Mouse (Mus musculus): ENCODE measurements around the gene Wdr89.

GRCm38 (mm10) chr12:75662376-75662775, 7.0 kb downstream of the Wdr89 start:
- no peak for TF ChIP-seq CTCF (conservative IDR thresholded peaks at IDR 0.05 in 1 of 2, IDR thresholded peaks at IDR 0.05 in 1 of 2; ENCODE audit: low read depth in 2 of 2, low read length in 2 of 2)
- no peak for TF ChIP-seq POLR2AphosphoS2 (IDR thresholded peaks at IDR 0.05; ENCODE audit: low read depth, low read length)
- TF ChIP-seq BHLHE40 (IDR thresholded peaks at IDR 0.05; ENCODE audit: low read depth, low read length) = no peak
- no peak for TF ChIP-seq JUN (IDR thresholded peaks at IDR 0.05; ENCODE audit: insufficient read depth, low read depth, low read length)
- no peak for TF ChIP-seq POLR2A (IDR thresholded peaks at IDR 0.05; ENCODE audit: low read depth, low read length)
- no peak for TF ChIP-seq NRF1 (IDR thresholded peaks at IDR 0.05; ENCODE audit: low read depth, low read length)
- no peak for TF ChIP-seq MXI1 (IDR thresholded peaks at IDR 0.05; ENCODE audit: low read depth, low read length)
- no peak for TF ChIP-seq HCFC1 (IDR thresholded peaks at IDR 0.05; ENCODE audit: low read depth, low read length)

All from CH12.LX (cell line).